Mouse (Mus musculus) testis, postnatal 10 days (tissue): Measurements from ENCODE around the gene Clasp2.

Source experiments
- DNase-seq: peaks from one replicate; pipeline ENCODE4 v3.0.0; 2021; ENCODE audit warnings: low spot score

Clasp2 gene

DNA sequence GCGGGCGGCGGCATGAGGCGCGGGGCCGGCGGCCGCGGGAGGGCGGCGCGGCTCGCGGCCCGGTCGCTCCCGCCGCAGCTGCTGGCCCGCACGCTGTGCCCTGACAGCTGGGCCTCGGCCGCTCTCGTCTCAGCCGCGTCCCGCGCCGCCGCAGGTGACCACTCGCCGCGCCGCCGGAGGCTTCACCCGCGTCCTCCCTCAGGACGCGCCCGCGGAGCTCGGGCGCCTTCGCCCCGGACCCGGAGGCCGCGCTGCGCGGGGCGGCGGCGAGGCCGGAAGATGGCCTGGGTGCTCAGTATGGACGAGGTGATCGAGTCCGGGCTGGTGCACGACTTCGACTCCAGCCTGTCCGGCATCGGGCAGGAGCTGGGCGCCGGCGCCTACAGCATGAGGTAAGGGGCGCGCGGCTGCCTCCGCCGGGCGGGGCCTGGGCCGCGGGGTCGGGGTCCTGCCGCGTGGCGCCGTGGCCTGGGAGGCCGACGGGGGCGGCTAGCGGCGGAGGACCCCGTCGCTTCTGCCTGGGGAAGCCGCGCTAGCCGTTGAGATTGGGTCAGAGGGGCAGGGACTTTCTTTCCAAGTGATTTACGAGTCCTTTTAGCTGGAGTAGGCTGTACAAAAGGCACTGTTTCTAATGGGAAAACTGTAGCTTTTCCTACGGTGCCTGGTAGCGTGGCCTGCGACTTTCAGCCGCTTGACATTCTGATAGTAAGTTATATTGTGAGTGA is 190.3 kb downstream of the Clasp2 start:
- DNase-seq = peak; percentile 65

DNA sequence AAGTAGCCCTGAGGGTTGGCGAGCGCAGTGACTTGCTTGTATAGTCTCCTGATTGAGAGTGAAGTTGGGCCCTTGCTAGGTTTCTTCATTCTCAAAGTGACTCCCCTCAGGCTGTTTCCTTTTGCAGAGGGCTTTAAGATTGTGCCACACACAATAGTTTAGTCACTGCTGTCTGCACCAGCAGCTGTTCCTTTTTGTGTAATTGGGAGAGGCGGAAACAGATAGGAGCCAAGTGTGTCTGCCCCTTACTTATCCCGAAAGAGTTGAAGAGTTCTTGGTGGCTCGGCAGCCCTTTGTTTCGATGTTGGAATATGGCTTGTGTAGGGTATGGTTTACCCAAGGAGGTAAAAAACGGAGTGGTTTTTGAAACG is 190.8 kb downstream of the Clasp2 start:
- DNase-seq = no peak

DNA sequence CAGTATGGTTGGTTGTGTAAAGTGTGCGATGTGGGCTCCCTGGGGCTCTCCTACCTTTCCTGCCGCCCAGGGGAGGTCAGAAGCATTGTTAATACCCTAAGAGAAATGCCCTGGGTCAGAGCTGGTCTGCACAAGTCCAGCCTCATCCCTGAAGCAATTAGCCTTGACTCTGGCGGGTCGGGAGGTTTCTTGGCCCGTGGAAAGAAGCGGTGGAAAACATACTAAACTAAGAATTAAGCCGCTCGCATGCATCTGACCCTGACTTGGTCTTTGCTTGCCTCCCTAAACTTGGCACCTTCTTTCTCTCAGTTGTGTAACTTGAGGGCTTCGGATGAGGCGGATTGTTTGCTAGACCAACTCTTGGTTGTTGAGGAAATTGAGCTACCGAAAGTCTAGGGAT is 191.2 kb downstream of the Clasp2 start:
- no peak for DNase-seq

DNA sequence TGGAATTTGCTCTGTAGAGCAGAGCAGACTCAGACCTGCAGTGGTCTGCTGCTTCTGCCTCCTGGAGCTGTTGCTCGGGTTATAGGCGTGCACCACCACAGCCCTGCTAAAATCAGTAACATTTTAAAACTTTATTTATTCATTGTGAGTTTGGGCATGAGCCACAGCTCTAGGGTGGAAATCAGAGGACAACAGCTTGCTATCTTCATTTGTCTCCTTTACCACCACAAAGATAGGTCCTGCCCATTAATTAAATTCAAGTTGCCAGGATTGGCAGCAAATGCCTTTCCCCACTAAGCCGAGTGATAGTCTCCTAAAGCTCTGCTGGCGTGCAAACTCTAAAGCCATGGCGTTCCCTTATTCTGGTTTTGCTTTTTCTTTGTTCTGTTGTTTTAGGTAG is 194.4 kb downstream of the Clasp2 start:
- DNase-seq = no peak

DNA sequence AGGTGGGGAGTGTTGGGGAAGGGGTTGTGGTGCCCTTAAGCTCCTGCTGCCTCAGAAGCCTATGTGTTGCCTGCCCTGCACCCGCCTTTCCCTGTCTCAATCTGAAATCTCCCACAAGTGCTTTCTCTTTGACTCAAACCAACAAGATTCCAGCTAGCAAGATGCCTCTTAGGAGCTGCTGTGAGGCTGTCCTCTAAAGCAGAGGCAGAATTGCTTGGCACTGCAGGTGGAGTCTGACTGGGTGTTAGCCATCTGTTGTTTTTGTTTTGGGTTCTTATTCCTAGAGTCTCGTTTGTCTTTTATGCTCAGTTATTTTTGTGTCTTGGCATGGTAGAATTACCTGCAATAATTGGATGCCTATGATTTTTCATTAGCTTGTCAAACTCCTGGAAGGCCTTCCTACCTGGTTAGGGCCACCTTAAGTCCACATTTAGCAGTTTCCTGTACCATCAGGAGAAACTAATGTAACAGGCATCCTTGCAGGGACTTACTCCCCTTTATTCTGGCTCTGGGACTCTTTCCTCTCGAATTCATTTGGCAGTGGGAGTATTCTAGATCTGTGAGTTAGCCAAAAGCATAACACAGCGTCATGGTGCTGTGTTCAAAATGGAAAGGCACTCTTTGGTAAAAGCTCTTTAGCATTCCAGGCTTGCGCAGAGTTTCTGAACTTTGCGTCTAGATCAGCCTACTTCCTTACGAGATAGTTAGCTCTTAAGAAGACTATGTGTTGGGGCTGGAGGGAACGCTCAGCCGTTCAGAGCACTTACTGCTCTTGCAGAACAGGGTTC is 198.0 kb downstream of the Clasp2 start:
- no peak for DNase-seq

DNA sequence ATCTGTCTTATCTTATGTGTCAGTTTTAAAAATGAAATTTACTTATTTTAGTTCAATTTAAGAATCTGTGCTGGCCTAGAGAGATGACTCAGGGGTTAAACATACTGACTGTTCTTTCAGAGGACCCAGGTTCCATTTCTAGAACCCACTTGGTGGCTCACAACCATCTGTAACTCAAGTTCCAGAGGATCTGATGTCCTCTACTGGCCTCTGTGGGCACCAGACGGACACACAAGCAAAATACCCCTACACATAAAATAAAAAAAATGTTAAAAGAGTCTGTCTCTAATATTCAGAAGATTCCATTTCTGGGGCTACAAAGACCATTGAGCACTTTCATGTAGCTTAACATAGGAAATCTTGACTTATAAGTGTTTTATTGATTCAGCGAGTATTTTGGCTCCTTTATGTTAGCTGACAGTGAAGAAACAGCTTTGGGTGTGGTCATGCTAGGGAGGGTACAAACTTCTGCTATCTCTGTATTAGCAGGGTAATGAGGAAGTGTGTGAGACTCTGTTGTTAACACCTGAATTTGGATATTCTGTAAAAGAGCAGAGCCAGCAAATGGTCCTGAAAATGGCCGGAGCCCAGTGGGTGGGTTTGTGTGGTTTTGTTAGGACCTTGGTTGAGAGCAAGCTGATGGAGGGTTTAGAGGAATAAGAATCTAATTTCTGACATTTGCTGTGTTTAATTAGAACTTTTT is 200.0 kb downstream of the Clasp2 start:
- no peak for DNase-seq

DNA sequence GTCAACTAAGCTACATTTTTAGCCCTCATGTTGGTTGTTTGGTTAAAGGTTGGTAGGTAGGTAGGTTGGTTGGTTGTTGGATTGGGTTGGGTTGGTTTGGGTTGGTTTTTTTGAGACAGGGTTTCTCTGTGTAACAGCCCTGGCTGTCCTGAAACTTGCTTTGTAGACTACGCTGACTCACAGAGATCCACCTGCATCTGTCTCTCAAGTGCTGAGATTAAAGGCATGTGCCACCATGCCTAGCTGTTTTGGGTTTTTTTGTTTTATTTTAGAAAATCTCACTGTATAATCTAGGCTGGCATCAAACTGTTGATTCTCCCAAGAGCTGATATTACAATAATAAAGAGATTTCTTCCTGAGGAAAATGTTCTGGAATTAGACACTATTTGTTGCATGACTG is 202.1 kb downstream of the Clasp2 start:
- DNase-seq = no peak

DNA sequence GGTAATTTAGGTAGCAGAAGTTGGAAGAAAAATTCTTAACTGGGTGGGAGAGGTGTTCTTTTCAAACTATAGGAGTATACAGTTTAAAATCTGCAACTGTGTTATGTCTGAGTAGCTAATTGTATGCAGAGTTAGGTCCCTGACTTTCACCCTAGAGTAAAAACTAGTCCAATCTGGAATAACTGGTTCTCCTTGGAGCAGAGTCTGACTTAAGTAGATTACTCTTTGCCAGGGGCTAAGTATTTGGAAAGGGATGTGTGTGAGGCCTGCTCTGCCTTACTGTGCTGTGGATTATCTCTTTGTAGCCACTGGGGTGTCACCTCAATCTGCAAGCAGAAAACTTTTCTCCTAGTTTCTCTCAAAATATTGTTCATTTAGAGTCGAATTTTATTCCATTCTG is 205.9 kb downstream of the Clasp2 start:
- DNase-seq = no peak

DNA sequence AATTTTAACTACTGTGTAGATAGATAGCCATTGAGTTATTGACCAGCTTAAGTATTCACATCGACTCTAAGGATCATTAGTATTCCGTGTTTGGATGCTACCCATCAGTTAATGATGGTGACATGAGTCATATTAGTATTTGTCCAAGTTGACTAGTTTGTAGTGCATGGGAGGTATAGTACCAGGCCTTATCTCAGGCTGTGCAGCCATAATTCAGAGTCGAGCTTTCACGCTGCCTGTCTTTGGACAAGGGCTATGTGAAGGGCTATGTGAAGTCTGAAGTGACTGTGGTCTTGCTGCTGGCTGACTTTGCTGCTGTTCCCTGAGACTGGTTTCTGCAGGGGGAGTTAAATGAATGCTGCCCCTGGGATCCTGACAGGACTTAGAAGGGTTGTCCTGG is 216.5 kb downstream of the Clasp2 start:
- no peak for DNase-seq

DNA sequence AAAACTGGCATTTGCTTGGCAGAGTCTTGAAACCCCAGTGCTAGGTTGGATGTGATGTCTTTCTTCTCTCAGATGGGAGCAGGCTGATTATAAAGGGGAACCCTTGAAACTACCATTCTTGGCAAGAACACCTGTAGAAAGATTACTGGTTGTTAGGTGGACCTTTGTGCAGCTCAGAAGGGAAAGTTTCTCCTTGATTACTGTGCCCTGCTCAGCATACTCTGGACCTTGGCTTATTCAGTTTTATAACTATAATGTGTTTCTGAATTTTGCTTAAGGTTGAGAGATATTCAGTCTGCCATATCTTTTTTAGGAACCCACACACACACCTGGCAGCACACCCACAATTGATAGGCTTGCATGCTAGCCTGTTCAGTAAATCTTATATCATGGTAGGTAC is 222.4 kb downstream of the Clasp2 start:
- DNase-seq = no peak

DNA sequence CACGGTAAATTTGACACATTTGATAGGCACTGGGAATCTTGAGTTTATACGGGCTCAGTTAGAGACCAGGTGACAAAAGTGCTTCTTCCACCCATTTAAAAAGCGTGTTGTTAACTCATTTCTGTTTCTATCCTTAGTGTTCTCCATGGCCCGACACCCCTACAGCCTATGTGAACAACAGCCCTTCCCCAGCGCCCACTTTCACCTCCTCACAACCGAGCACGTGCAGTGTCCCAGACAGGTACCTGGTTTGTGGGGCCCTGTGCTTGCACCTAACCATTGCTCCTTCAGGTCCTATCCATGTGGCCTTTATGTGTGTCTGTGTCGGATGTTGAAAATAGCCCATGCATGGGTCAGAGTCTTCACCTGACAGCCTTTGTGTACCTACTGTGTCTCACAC is 223.1 kb downstream of the Clasp2 start:
- DNase-seq = no peak

DNA sequence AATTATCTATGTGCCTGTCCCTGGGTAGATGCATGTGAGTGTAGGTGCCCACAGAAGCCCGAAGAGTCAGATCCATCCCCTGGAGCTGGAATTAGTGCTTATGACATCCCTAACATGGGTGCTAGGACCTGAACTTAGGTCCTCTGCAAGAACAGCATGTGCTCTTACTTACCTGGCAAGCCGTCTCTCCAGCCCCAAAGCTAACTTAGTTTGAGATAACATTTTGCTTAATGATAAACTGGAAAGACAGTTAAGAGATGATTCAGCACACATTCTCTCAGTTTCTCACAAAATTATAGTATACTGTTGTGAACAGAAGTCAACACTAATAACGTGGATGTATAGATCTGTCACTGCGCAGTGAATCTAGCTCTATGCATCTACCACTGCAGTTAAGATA is 225.6 kb downstream of the Clasp2 start:
- DNase-seq = no peak

DNA sequence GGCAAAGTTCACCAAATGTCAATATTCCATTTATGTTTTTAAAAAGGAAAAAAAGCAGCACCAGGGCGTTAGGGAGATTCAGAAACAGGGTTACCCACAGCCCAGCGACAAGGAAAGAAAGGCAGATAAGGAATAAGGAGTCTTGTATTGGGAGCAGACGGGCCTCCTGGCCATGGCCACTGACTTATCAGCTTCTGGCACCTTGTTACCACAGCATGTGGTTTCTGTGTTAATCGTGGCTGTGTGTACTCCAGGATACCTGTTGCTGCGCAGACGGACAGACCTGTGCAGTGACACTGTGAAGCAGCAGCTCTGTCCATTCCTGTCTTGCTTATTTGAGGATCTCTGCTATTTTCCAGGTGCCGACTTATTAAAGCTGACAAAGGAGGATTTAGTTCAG is 227.7 kb downstream of the Clasp2 start:
- no peak for DNase-seq
